Mouse (Mus musculus) lung, postnatal 36 days (tissue): ENCODE data around the gene Zbtb26.

Source experiments
- DNase-seq: peaks from one replicate; pipeline ENCODE4 v3.0.0; 2022; ENCODE audit warnings: mixed read lengths

Zbtb26 gene

GRCm38 (mm10) chr2:37442611-37443591 is at the start of gene Zbtb26, which contains the start of the genes Zbtb6 and Rabgap1:
TSS of gene Zbtb26 (minus strand) at chr2:37443135.
TSS of gene Zbtb6 (minus strand) at chr2:37443171.
TSS of gene Rabgap1 (plus strand) at chr2:37443279.
- DNase-seq, result peak; percentile 96

- no peak for DNase-seq
Observed at GRCm38 (mm10) chr2:37488956-37489355, 46.0 kb upstream of the Zbtb26 start.

GRCm38 (mm10) chr2:37486408-37486807 is 43.5 kb upstream of the Zbtb26 start:
- no peak for DNase-seq

- peak; percentile 80 for DNase-seq
Observed at GRCm38 (mm10) chr2:37485370-37485769, 42.4 kb upstream of the Zbtb26 start.

- DNase-seq, result peak; percentile 2
Observed at GRCm38 (mm10) chr2:37484165-37484564, 41.2 kb upstream of the Zbtb26 start.

- DNase-seq, result no peak
Observed at GRCm38 (mm10) chr2:37480039-37480438, 37.1 kb upstream of the Zbtb26 start.

- no peak for DNase-seq
Observed at GRCm38 (mm10) chr2:37479559-37479958, 36.6 kb upstream of the Zbtb26 start.

GRCm38 (mm10) chr2:37466266-37466665 is 23.3 kb upstream of the Zbtb26 start:
- no peak for DNase-seq

- DNase-seq, result no peak
Observed at GRCm38 (mm10) chr2:37460707-37461106, 17.8 kb upstream of the Zbtb26 start.

GRCm38 (mm10) chr2:37452376-37452760 is 9.4 kb upstream of the Zbtb26 start:
- no peak for DNase-seq

GRCm38 (mm10) chr2:37451667-37452375 is 8.9 kb upstream of the Zbtb26 start:
- DNase-seq, result peak; percentile 94

- DNase-seq, result no peak
Observed at GRCm38 (mm10) chr2:37431609-37432008, 11.3 kb downstream of the Zbtb26 start.

- DNase-seq, result peak; percentile 93
Observed at GRCm38 (mm10) chr2:37430593-37431464, 12.1 kb downstream of the Zbtb26 start.

- DNase-seq, result no peak
Observed at GRCm38 (mm10) chr2:37423671-37424070, 19.3 kb downstream of the Zbtb26 start.

GRCm38 (mm10) chr2:37422306-37423304 is 20.3 kb downstream of the Zbtb26 start, which contains the start of gene Rc3h2:
TSS of gene Rc3h2 (minus strand) at chr2:37422903.
- peak; percentile 97 for DNase-seq

- no peak for DNase-seq
Observed at GRCm38 (mm10) chr2:37421903-37422302, 21.0 kb downstream of the Zbtb26 start.

GRCm38 (mm10) chr2:37395539-37395938 is 47.4 kb downstream of the Zbtb26 start:
- DNase-seq, result peak; percentile 2

GRCm38 (mm10) chr2:37382921-37383320 is 60.0 kb downstream of the Zbtb26 start:
- DNase-seq, result no peak
